Mouse (Mus musculus) liver, postnatal 0 days (tissue): ENCODE data around the gene Rbl2.

Source experiments
- CTCF ChIP-seq: sonication (generic); IDR thresholded peaks from 2 replicates; pipeline ENCODE4 v1.5.1; 2016; ENCODE audit warnings: antibody characterized with exemption, low read depth
- EP300 ChIP-seq: IDR thresholded peaks from 2 replicates; pipeline ENCODE4 v1.6.1; 2016; ENCODE audit warnings: antibody characterized with exemption, low read depth, mild to moderate bottlenecking

DNA sequence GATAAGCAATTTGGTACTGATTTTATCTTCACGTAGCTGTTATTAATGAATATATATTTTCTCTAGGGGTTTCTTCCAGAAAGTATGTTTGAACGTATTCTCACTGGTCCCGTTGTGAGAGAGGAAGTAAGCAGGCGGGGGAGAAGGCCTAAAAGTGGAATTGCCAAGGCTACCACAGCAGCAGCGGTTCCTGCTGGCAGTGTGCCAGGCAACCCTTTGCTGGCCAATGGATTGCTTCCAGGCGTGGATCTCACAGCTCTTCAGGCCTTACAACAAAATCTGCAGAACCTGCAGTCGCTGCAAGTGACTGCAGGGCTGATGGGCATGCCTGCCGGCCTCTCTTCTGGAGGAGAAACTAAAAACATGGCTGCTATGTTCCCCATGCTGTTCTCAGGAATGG lies 18.8 kb upstream of the Rbl2 start:
- TF ChIP-seq CTCF (no peak), EP300 (no peak)
